Mouse (Mus musculus) cerebellum, adult 9-10 months (tissue): ENCODE data around the gene Rps5.
"Not testable (repeated sequence)": the region's sequence is repeated elsewhere in the genome, so short reads cannot be mapped to it uniquely, and the experiment has no call there.

Source experiments
- DNase-seq: peaks from one replicate; pipeline ENCODE4 v3.0.0; 2022

Gene Rps5

DNA sequence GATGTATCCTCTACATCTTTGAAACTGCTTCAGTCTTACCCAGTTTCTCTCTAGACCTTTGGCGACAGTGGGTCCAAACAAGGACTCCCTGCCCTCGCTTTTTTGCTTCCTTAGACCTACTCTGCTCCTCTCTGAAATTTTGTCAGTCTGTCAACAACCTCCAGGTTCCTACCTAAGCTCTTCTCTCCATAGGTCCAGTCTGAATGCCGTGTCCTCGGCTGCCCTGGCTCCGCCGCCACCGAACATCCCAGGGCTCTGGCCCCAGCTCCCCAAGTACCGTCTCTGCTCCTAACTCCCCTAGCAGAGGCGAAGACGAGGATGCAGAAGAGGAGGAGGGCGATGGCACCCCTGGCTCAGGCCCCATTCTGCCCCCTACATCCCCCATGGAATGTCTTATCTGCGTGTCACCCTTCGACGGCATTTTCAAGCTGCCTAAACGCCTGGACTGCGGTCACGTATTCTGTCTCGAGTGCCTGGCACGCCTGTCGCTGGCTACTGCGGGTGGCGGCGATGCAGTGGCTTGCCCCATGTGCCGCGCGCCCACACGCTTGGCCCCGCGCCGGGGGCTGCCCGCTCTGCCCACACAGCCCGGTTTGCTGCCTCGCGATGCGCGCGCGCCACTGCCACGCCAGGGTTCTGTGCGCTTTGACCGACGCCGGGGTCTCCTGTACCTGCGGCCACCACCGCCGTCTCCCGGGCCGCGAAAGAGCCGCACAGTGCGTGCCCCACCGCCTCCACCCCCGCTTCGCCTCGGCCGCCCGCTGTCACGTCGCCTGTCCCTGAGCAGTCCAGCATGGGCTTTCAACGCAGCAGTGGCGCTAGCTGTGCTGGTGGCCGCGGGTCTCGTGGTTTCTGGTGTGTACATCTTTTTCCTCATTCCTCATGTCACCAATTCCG is 5.9 kb downstream of the Rps5 start:
- DNase-seq, result peak; percentile 72

DNA sequence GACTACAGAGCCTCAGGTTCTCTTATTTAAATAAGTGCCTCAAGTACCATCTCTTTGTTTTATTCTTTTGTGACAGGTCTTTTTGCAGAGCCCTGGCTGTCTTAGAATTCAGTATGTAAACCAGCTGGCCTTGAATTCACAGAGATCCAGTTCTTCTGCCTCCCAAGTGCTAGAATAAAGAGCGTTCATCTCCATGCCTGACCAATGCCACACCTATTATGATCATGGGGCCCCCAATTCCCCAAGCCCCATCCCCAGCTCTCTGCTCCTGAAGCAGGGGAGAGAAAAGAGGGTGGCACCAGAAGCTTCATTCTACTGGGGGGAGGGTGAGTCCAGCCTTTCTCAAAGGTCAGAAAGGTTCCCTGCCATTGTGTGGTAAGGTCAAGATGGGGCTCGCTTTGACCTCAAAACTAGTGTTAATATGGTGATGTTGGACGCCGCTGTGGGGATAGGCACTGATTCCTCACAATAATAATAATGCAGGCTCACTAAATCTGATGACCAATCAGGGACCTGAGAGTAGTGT is 11.6 kb downstream of the Rps5 start:
- no peak for DNase-seq

DNA sequence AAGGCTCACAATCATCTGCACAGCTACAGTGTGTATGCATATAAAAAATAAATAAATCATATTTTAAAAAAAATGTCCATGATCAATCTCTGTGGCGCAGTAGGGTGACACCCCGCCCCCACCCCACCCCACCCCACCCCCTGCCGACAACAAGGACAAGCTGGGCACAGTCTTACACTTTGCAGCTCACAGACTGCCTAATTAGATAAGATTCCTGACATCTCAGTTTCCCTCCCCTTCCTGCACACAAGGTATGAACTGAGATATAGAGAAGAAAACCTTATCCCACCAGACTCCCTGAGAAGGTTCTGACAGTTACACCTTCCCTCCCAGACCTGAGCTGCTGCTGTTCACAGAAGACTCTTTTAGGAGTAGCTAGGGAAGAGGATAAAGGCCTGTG is 12.7 kb downstream of the Rps5 start:
- no peak for DNase-seq

DNA sequence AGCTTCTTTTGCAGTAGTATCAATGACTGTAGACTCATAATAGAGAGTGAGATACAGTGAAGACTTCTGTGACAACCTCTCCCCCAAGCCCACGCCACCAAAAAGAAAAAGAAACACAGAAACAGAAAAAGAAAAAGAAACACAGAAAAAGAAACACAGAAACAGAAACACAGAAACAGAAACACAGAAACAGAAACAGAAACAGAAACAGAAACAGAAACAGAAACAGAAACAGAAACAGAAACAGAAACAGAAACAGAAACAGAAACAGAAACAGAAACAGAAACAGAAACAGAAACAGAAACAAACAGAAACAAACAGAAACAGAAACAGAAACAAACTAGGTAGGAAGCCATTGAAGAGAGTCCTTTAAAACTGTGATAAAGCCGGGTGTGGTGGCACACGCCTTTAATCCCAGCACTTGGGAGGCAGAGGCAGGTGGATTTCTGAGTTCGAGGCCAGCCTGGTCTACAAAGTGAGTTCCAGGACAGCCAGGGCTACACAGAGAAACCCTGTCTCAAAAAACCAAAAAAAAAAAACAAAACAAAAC is 15.2 kb downstream of the Rps5 start:
- DNase-seq, result not testable (repeated sequence)

DNA sequence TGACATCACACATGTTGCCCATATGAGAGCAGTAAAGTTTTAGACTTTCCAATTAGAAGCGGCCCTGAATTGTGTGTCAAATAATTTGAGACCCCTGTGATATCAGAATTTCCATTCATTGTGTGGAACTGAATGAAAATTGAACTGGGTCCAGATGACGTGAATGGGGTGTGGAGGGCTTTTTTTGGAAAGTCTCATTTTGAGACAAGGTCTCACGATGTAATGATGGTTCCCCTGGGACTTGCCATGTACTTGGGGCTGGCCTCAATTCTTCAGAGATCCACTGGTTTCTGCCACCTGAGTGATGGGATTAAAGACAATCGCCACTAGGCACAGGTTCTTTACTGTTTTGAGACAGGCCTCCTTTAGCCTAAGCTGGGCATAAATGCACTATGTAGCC is 18.5 kb downstream of the Rps5 start:
- no peak for DNase-seq

DNA sequence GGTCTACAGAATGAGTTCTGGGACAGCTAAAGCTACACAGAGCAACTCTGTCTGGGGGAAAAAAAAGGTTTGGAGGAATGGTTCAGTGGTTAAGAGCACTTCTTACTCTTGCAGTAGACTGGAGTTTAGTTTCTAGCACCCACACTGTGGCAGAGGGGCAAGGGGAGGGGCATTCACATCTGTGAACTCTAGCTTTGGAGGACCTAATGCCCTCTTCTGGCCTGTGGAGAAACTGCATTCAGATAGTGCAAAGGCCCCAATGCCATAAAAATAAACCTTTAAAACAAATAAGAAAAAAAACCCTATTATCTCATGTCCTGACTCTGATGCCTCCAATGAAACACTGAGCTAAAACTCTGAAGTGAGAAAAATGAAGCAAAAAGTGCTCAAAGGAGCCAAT is 21.4 kb downstream of the Rps5 start:
- no peak for DNase-seq

DNA sequence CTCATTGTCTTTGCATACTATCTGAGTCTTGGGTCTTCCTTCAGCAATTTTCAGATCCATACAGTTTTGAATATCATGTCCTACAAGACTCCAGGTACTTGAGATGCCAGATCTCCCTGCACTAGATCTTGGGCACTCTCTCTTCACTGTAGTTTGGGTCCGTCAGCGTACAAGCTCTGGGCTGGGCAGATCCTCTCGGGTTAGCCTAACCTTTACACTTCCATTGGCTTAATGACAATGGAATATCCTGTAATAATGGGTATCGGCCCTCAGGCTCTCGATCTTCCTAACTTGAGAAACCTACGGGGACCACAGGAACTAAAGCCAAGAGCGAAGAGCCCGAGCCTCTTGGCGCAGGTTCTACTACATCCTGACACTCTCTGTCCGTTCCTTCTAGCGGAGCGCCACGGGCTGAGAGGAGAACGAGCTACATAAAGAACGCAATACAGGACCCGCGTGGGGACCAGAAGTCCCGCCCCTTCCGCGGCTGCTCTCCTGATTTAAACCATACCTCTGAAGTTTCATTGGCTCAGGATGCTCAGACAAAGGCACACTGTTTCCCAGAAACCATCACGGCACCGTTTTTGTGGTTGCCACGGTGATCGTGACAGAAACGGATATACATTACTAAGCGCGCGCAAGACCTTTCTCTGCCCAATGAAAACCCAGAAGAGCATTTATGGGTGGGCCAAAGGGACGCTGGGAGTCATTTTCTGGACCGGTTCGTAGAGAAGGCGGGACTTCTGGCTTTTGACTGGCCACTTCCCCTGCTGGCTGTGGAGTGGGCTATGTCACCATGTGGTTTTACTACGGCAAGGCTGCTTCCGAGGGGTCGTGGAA is 27.2 kb downstream of the Rps5 start:
- DNase-seq, result peak; percentile 98

DNA sequence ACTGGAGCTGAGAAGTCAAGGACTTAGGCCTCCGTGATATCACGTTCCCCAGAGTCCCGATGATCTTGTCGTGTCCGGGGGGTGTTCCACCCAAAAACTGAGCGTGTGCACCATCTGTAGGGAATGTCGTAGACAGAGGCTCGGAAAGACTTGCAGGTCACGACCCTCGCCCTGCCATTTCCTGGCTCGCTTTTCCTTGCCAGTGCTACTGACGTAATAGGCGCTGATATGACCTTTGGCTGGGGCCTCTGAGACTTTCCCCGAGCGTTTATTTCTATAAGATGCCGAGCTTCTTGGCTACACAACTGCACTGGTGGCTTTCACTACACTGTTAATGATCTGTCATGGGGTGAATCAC is 27.8 kb downstream of the Rps5 start:
- no peak for DNase-seq

DNA sequence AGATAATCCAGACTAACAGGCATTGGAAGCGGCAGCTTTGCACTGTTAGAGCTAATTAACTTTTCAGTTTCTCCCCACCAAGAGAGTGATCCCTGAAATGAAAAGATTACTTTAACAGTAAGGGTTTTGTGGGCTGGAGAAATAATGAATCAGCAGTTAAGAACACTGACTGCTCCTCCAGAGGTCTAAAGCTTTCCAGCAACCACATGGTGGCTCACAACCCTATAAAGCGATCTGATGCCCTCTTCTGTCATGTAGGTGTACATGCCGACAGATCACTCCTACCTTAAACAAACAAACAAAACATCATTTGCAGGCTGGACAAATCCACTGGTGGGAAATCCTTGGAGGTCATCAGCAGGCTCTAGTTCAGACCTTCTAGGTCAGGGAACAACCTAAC is 32.8 kb downstream of the Rps5 start:
- DNase-seq, result no peak

DNA sequence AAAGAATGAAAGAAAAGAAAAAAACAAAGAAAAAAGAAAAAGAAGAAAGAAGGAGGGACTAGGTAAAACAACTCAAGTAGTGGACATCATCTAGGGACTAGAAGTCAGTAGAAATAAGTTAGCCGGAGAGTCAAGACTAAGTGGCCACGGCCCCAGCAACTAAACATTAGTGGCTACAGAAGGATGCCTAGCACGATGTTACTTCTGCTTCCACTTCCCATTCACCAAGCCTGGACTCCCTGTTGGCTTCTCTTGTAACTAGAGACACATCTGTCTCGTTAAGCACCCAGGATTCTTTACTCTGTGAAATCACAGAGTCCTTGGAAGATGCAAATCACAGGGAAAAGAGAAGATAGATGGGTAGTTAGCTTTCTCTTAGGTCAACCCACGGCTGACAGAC is 35.4 kb downstream of the Rps5 start:
- no peak for DNase-seq

DNA sequence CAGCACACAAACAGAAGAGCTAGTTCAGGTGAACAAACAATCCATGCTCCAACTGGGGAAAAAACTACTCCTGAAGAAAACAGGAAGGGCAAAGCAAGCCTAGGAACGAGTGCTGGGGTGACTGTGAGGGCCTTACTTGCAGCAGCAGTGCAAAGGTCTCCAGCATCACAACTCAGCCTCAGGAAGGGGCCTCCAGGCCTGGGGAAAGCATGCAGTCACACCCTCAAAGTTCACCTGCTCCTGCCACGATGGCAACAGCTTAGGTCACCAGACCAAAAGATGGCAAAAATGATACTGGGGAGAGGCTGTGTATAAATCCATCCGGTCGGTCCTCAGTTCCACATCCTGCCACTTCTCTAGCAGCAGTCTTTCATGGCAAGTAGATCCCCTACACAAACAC is 36.9 kb downstream of the Rps5 start:
- DNase-seq, result no peak

DNA sequence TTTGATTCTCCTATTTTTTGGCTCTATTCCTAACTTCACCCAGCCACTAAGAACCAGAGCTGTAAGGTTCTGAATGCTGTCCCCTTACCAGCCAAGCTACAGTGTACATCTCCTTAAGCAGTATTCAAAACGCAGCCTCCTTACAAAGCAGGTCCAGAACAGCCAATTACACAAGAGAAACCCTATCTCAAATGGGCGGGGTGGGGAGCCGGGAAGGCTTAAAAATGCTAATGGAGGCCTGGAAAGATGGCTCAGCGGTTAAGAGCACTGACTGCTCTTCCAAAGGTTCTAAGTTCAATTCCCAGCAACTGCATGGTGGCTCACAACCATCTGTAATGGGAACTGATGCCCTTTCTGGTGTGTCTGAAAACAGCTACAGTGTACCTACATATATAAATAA is 37.6 kb downstream of the Rps5 start:
- no peak for DNase-seq

DNA sequence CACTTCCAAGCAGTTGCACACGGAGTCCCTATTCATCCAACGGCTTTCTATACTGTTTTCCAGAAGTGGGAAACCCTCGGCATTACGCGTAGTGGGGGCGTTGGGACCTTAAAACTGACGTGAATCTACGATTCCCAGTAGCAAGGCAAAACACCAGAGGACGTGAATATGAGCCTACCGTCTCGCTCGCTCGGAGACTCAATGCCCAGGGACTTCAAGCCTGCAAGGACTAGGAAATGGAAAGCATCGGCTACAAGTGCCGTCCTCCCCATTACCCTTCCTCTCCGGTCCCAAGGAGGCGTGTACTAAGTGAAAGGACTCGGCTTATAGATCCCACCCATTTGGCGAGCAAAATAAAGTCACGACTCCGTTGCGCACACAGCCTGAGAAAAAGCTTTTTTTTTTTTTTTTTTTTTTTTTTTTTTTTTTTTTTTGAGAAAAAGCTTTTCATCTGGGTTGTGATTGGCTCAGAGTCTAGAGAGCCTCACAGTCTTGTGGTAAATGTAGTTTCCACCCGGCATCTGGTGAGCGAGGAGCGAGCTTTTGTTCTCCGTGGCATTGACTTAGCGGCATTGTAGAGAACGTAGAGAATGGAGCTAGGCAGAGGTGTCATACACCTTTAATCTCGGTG is 39.5 kb downstream of the Rps5 start:
- no peak for DNase-seq

DNA sequence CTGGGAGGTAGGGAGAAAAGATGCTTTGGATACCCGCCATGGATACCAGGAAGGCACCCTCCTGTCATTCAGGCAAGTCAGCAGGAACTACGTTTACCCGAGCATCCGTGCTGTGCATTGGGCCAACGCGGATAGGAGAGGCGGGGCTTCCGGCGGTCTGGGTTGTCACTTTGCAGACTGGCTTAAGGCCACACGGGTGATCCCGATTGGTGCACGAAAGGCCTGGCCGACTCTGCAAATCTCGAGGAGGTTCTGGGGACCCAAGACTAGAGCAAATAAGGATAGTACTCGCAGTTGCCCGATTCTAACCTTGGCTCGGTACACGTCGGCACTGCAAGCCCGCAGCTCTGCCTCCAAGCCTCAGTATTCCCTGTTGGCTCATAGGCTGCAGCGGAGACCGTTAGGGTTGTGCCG is 43.6 kb downstream of the Rps5 start, which contains the start of gene Zfp324:
Zfp324 (plus strand) TSS at position 161 of the 414 bp plus-strand sequence.
- DNase-seq, result peak; percentile 95

DNA sequence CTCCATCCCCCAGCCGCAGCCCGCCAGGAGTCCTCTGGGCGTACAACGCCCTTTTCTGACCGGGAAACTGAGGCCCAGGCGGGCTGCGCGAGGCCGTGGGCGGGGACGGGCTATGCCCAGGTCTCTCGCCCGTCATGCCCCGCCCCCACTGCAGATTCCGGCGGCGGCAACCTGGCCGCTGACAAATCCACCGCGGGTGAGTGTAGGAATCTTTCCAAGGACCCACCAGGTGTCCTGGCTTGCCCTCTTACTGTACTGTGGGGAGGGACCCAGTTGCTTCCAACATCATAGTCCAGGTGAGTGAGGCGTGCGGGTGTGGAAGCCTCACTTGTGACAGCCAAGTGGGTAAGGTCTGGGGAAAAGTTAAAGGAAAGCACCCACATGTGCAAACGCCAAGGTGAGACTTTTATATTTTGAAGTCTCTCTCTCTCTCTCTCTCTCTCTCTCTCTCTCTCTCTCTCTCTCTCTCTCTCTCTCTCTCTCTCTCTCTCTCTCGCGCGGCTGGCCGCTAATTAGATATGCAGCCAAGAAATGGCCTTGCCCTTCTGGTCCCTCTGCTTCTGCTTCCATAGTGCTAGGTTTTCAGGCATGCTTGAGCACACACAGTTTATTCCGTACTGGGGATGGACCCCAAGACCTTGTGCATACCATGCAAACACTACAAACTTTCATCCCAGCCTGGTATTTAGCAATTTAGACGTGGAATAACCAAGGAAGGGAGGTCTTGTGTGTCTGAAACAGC is 44.2 kb downstream of the Rps5 start:
- DNase-seq, result peak; percentile 88

DNA sequence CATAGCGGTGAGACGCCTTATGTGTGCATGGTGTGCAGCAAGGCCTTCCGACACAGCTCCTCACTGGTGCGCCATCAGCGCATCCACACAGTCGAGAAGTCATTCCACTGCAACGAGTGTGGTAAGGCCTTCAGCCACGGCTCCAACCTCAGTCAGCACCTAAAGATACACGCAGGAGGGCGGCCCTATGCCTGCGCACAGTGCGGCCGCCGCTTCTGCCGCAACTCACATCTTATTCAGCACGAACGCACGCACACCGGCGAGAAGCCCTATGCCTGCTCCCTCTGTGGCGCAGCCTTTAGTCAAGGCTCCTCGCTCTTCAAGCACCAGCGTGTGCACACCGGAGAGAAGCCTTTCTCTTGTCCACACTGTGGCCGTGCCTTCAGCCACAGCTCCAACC is 48.8 kb downstream of the Rps5 start:
- no peak for DNase-seq
